Mouse (Mus musculus) lung, postnatal 0 days (tissue): ENCODE measurements around the gene Olfr549. TPM values are rescaled to one million over a fixed set of nuclear protein-coding genes. Genes with fewer than 3 reads are reported as not detected.
A peak's percentile ranks its signal among the peaks of the same experiment; 100 is the strongest.

ENCODE experiments used
- ATAC-seq: fragments of 200-750 bp; cut with Nextera tagmentation; 2 replicates; pipeline ENCODE4 v1.8.0; 2017; ENCODE audit warnings: moderate library complexity
- DNase-seq: peaks from one replicate; pipeline ENCODE4 v3.0.0-alpha.2; 2016; ENCODE audit warnings: low spot score
- H3K27ac ChIP-seq: fragments of 300-500 bp; sonication (generic); 2 replicates; pipeline ENCODE4 v1.5.1; 2014; ENCODE audit warnings: antibody characterized with exemption, mild to moderate bottlenecking, low read length, mixed read lengths
- H3K27me3 ChIP-seq: fragments of 300-500 bp; sonication (generic); replicated peaks from 2 replicates; pipeline ENCODE4 v1.6.1; 2014; ENCODE audit warnings: low read length, mixed read lengths; ENCODE audit not compliant: insufficient read depth
- H3K36me3 ChIP-seq: fragments of 300-500 bp; sonication (generic); 2 replicates; pipeline ENCODE4 v1.6.1; 2014; ENCODE audit warnings: low read length, mixed read lengths; ENCODE audit not compliant: insufficient read depth
- H3K4me1 ChIP-seq: fragments of 300-500 bp; sonication (generic); 2 replicates; pipeline ENCODE4 v1.6.1; 2014; ENCODE audit warnings: antibody characterized with exemption, low read depth, low read length, mixed read lengths; ENCODE audit not compliant: insufficient read depth
- H3K4me2 ChIP-seq: fragments of 300-500 bp; sonication (generic); replicated peaks from 2 replicates; pipeline ENCODE4 v1.6.1; 2014; ENCODE audit warnings: low read depth, mild to moderate bottlenecking, low read length, moderate library complexity, mixed read lengths
- H3K4me3 ChIP-seq: fragments of 300-500 bp; sonication (generic); 2 replicates; pipeline ENCODE4 v1.5.1; 2014; ENCODE audit warnings: low read depth, low read length
- H3K9ac ChIP-seq: fragments of 300-500 bp; sonication (generic); replicated peaks from 2 replicates; pipeline ENCODE4 v1.6.1; 2014; ENCODE audit warnings: low read depth, mild to moderate bottlenecking
- H3K9me3 ChIP-seq: fragments of 300-500 bp; sonication (generic); 2 replicates; pipeline ENCODE4 v1.6.1; 2016; ENCODE audit warnings: low read length, mixed read lengths
- CTCF ChIP-seq: IDR thresholded peaks from 2 replicates; pipeline ENCODE4 v1.5.1; 2016; ENCODE audit warnings: antibody characterized with exemption, mild to moderate bottlenecking
- EP300 ChIP-seq: IDR thresholded peaks from 2 replicates; pipeline ENCODE4 v1.6.1; 2016; ENCODE audit warnings: antibody characterized with exemption, mild to moderate bottlenecking, control low read depth
- WGBS: fragments of 180-500 bp; shearing (Covaris S2); extraction: QIAGEN DNeasy Blood & Tissue Kit; methylation state at CpG from one replicate; pipeline ENCODE4 v1.1.7; 2014; 5-methylcytosine and 5-hydroxymethylcytosine counted together
- polyA plus RNA-seq: library from polyadenylated mRNA; unstranded; fragments of >200 nt; fragmentation: Nextera tagmentation; extraction: Ambion mirVana; gene quantifications from 2 replicates; pipeline ENCODE4 v1.2.1, GENCODE M21; 2015

Gene Olfr549
- polyA plus RNA-seq, result not detected in 2 replicates

DNA sequence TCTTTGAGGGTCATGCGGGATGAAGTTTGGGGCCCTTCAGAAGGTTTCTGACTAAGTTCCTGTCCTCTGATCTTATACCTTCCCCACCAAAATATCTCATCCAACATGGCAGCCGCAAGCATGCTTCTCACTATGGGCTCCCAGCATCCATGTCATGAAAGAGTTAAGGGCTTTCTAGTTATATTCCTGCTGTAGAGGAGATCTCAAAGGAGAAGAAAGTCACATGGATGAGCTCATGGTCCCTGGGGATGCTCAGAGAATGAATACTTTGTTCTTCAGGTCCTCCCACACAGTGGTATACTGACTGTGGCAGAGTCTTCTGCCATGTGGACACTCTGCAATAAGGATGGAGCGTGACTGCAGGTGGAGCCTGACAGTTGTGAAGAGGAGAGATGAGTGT is at the start of gene Olfr549:
Gene Olfr549, plus strand, starts transcription at position 301 of the 400 bp plus-strand sequence.
- Histone ChIP-seq H3K4me2 (no peak within 1 kb of the TSS), H3K9ac (no peak within 1 kb of the TSS), H3K4me1 (no peaks in the 10 kb centered on the region), H3K9me3 (no peaks in the 10 kb centered on the region), H3K27me3 (no peaks in the 10 kb centered on the region), H3K27ac (no peak within 1 kb of the TSS), H3K36me3 (no peaks in the 10 kb centered on the region), H3K4me3 (no peak within 1 kb of the TSS)
- no peak for ATAC-seq
- DNase-seq, result no peak
- WGBS, result 82% methylated on average over 3 of the region's 3 CpGs
- TF ChIP-seq CTCF (no peak), EP300 (no peak)

DNA sequence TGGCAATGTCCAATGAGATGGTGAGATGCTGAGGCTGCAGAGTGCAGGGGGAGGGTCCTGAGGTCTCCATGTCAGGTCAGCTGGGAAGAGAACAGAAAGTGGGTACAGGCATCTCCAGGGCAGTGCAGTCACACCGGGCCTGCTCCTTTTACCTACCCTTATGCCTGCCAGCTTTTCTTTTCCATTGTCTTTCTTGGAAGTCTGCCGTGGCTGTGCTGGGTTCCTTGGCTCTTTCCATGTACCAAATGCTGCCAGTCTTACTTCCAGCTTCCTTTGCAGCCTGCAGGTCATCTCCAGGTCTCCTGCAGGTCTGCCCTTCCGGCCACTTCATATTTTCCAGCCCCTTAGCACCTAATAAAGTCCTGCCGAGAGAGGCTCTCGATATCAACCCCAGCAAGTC is 47.7 kb upstream of the Olfr549 start:
- ATAC-seq (no peak), DNase-seq (no peak)
- WGBS, result 46% methylated on average over 5 of the region's 5 CpGs
- no peak overlapping the region for H3K4me3 ChIP-seq
- H3K4me2 ChIP-seq, result no peak overlapping the region
- H3K27ac ChIP-seq, result no peak overlapping the region
- H3K4me1 ChIP-seq, result no peaks in the 10 kb centered on the region
- H3K27me3 ChIP-seq, result no peaks in the 10 kb centered on the region
- H3K36me3 ChIP-seq, result no peaks in the 10 kb centered on the region
- TF ChIP-seq CTCF (no peak), EP300 (no peak)
- H3K9ac ChIP-seq, result no peak overlapping the region
- no peaks in the 10 kb centered on the region for H3K9me3 ChIP-seq

DNA sequence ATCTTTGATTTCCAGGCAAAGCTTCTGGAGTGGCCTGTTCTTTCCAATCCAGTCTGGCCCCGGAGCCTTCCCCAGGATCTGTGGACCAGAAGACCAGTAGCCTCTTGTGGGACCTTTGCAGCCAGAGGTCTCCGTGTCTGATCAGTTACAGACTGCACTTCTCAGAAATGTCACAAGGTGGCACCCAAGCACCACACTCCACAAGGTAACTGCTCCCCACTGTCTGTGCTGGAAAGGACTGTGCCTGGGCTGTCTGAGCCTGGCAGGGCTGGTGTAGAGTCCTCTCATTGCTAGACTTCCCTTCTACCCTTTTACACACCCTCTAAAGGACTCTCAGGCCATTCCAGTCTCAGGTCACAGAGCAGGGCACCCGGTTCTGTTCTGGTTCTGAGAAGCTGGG is 42.8 kb upstream of the Olfr549 start:
- H3K27ac ChIP-seq, result no peak overlapping the region
- peak; percentile 61 for ATAC-seq
- 44% methylated on average over 3 of the region's 3 CpGs for WGBS
- H3K9ac ChIP-seq, result no peak overlapping the region
- no peak overlapping the region for H3K4me2 ChIP-seq
- TF ChIP-seq CTCF, result peak; percentile 93
- no peak for TF ChIP-seq EP300
- H3K9me3 ChIP-seq, result no peaks in the 10 kb centered on the region
- H3K4me3 ChIP-seq, result no peak overlapping the region
- peak; percentile 72 for DNase-seq
- H3K27me3 ChIP-seq, result no peaks in the 10 kb centered on the region
- no peaks in the 10 kb centered on the region for H3K36me3 ChIP-seq
- no peaks in the 10 kb centered on the region for H3K4me1 ChIP-seq

DNA sequence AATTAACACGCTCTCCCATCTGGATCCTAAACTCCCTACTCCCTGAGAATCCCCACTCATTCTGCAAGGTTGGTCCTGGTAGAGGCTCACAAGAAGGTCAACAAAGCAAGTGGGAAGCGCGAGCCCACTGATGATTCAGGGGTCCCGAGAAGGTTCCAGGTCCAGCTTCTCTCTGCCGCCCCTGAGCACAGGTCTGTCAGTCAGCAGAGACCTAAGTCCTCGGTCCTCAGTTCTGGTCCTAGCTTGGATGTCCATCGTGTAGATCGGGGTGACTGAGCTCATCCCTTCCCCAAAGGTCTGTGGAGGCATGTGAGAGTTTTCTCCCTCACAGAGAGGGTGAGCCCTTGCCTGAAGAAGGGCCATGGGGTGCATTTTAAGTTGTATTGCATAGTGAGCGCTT is 41.6 kb upstream of the Olfr549 start:
- Histone ChIP-seq H3K27me3 (no peaks in the 10 kb centered on the region), H3K4me1 (no peaks in the 10 kb centered on the region), H3K9me3 (no peaks in the 10 kb centered on the region), H3K27ac (no peak overlapping the region), H3K4me2 (no peak overlapping the region), H3K4me3 (no peak overlapping the region), H3K36me3 (no peaks in the 10 kb centered on the region), H3K9ac (no peak overlapping the region)
- WGBS, result 85% methylated on average over 9 of the region's 9 CpGs
- DNase-seq (no peak), ATAC-seq (no peak)
- TF ChIP-seq EP300 (no peak), CTCF (no peak)

DNA sequence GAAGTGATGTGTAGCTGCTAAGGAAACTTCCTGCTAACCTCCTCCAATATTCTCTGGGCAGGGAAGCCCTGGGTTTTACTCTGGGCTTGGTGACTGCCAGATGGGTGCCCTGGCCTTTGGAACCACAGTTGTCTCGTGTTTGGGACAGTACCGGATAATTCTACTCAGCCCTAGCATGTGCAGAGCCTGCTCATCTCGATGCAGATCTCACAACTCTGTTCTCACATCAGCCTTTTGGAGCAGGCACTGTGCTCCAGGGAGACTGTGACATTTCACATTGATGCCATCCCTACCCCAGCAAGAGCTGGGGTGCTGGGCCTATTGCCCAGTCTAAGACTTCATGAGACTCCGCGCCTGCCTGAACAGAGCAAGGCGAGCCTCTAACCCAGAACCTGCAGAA is 41.0 kb upstream of the Olfr549 start:
- no peak for TF ChIP-seq CTCF
- TF ChIP-seq EP300, result no peak
- Histone ChIP-seq H3K9me3 (no peaks in the 10 kb centered on the region), H3K4me2 (no peak overlapping the region), H3K27ac (no peak overlapping the region), H3K4me3 (no peak overlapping the region), H3K4me1 (no peaks in the 10 kb centered on the region), H3K36me3 (no peaks in the 10 kb centered on the region), H3K27me3 (no peaks in the 10 kb centered on the region), H3K9ac (no peak overlapping the region)
- ATAC-seq, result no peak
- DNase-seq, result no peak
- 93% methylated on average over 6 of the region's 6 CpGs for WGBS

DNA sequence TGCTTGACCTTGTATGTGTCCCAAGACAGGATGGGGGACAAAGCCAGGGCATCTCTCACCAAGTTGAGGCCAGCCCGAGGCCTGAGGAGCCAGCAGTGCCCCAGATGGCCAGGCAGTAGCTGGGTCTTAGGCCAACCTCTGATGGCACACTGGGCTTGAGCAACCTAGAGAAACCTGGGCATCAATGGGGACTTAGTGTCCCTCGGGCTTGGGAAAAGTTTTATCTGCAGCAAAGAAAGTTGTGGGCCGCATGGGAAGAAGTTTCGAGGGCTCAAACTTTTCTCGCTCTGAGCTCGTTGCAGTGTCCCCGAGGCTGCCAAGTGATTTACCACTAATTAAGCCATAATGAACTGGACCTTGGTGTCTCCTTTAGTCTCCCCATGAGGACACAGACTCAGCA is 39.9 kb upstream of the Olfr549 start:
- 86% methylated on average over 7 of the region's 7 CpGs for WGBS
- no peak overlapping the region for H3K4me2 ChIP-seq
- no peaks in the 10 kb centered on the region for H3K36me3 ChIP-seq
- H3K9ac ChIP-seq, result no peak overlapping the region
- no peak overlapping the region for H3K4me3 ChIP-seq
- H3K9me3 ChIP-seq, result no peaks in the 10 kb centered on the region
- ATAC-seq (no peak), DNase-seq (no peak)
- H3K27ac ChIP-seq, result no peak overlapping the region
- no peaks in the 10 kb centered on the region for H3K4me1 ChIP-seq
- TF ChIP-seq EP300 (no peak), CTCF (no peak)
- H3K27me3 ChIP-seq, result no peaks in the 10 kb centered on the region

DNA sequence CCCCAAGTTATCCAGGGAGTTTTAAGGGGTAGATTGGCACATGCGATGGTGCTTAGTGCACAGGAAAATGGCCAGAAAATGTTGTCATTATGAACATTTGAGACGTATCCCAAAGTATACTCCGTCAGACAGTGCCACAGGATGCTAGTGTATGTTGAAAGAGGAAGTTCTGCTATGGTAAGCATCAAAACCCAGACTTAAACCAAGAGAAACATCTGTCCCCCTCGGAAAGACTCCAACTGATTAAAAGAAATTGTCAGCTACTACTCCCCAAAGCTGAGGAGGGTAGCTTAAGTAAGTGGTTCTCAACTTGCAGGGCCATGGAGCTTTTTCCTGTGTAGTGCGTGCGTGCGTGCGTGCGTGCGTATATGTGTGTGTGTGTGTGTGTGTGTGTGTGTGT is 37.7 kb upstream of the Olfr549 start:
- no peak for ATAC-seq
- H3K4me3 ChIP-seq, result no peak overlapping the region
- DNase-seq, result no peak
- 84% methylated on average over 10 of the region's 10 CpGs for WGBS
- H3K4me2 ChIP-seq, result no peak overlapping the region
- H3K9ac ChIP-seq, result no peak overlapping the region
- no peaks in the 10 kb centered on the region for H3K9me3 ChIP-seq
- TF ChIP-seq CTCF (no peak), EP300 (no peak)
- no peaks in the 10 kb centered on the region for H3K36me3 ChIP-seq
- H3K27ac ChIP-seq, result no peak overlapping the region
- H3K27me3 ChIP-seq, result no peaks in the 10 kb centered on the region
- no peaks in the 10 kb centered on the region for H3K4me1 ChIP-seq
